Mouse (Mus musculus) ES-E14 (cell line): ENCODE results near the gene Malrd1. TPM values are rescaled to one million over a fixed set of nuclear protein-coding genes. Genes with fewer than 3 reads are reported as not detected.

Experiments
- DNase-seq: peaks from one replicate; pipeline ENCODE4 v3.0.0-alpha.2; 2013; ENCODE audit warnings: low read depth, low spot score
- H3K27ac ChIP-seq: 2 replicates; pipeline ENCODE4 v1.5.1; 2012; ENCODE audit warnings: low read depth, mild to moderate bottlenecking, low read length, moderate library complexity, mixed read lengths; ENCODE audit not compliant: poor library complexity, insufficient read depth, severe bottlenecking
- H3K36me3 ChIP-seq: 2 replicates; pipeline ENCODE4 v1.6.1; 2012; ENCODE audit warnings: mild to moderate bottlenecking, low read length, moderate library complexity, mixed read lengths; ENCODE audit not compliant: control insufficient read depth, poor library complexity, insufficient read depth, severe bottlenecking
- H3K4me1 ChIP-seq, 2 experiments: fragments of 150-350 bp in 1 of 2; sonication (generic) in 1 of 2; 2 replicates each; pipeline ENCODE4 v1.6.1; 2012; ENCODE audit warnings: low read length in 2 of 2, mild to moderate bottlenecking in 1 of 2, mixed read lengths in 1 of 2; ENCODE audit not compliant: control insufficient read depth in 2 of 2, insufficient read depth in 2 of 2, poor library complexity in 1 of 2
- H3K4me3 ChIP-seq, 2 experiments: fragments of 150-350 bp in 1 of 2; sonication (generic) in 1 of 2; 2 replicates each; pipeline ENCODE4 v1.5.1; 2012; ENCODE audit warnings: low read length in 2 of 2, low read depth in 1 of 2, mild to moderate bottlenecking in 1 of 2, mixed read lengths in 1 of 2; ENCODE audit not compliant: insufficient read depth in 1 of 2, poor library complexity in 1 of 2, severe bottlenecking in 1 of 2
- H3K9ac ChIP-seq: 2 replicates; pipeline ENCODE4 v1.6.1; 2012; ENCODE audit warnings: low read depth, mild to moderate bottlenecking, low read length, mixed read lengths; ENCODE audit not compliant: poor library complexity, insufficient read depth, severe bottlenecking
- H3K9me3 ChIP-seq: fragments of 150-350 bp; sonication (generic); 2 replicates; pipeline ENCODE4 v1.6.1; 2012; ENCODE audit warnings: low read depth, mild to moderate bottlenecking, low read length; ENCODE audit not compliant: control insufficient read depth, insufficient read depth
- CHD2 ChIP-seq: IDR thresholded peaks from 2 replicates; pipeline ENCODE4 v1.6.1; 2014; ENCODE audit warnings: mild to moderate bottlenecking, low read depth, low read length, inconsistent platforms
- HCFC1 ChIP-seq: IDR thresholded peaks from 2 replicates; pipeline ENCODE4 v1.6.1; 2012; ENCODE audit warnings: low read length, inconsistent platforms, borderline replicate concordance; ENCODE audit not compliant: insufficient read depth
- MAFK ChIP-seq: IDR thresholded peaks from 2 replicates; pipeline ENCODE4 v1.6.1; 2014; ENCODE audit warnings: mild to moderate bottlenecking, low read depth, low read length, inconsistent platforms; ENCODE audit not compliant: insufficient read depth
- ZC3H11A ChIP-seq: IDR thresholded peaks from 2 replicates; pipeline ENCODE4 v1.6.1; 2012; ENCODE audit warnings: low read depth, mild to moderate bottlenecking, inconsistent platforms, low read length, borderline replicate concordance
- ZNF384 ChIP-seq: IDR thresholded peaks from 2 replicates; pipeline ENCODE4 v1.6.1; 2012; ENCODE audit warnings: low read depth, low read length, inconsistent platforms
- in situ Hi-C, 2 experiments: fragments of 600-800 bp; cut with MboI; formaldehyde crosslinking; loops; one replicate each; pipeline ENCODE4 v1.15.1; 2025; ENCODE audit warnings: low sequenced_read_pairs in 2 of 2, inconsistent platforms in 1 of 2; ENCODE audit not compliant: unreplicated experiment in 2 of 2
- total RNA-seq: library from RNA; depleted of rRNA; stranded (reverse); fragments of 300-350 nt; gene quantifications from 2 replicates; pipeline ENCODE4 v1.2.3, GENCODE M21; 2012; rRNA removed

The Malrd1 gene
- total RNA-seq: 0.05 and 0.09 TPM in 2 replicates

DNA sequence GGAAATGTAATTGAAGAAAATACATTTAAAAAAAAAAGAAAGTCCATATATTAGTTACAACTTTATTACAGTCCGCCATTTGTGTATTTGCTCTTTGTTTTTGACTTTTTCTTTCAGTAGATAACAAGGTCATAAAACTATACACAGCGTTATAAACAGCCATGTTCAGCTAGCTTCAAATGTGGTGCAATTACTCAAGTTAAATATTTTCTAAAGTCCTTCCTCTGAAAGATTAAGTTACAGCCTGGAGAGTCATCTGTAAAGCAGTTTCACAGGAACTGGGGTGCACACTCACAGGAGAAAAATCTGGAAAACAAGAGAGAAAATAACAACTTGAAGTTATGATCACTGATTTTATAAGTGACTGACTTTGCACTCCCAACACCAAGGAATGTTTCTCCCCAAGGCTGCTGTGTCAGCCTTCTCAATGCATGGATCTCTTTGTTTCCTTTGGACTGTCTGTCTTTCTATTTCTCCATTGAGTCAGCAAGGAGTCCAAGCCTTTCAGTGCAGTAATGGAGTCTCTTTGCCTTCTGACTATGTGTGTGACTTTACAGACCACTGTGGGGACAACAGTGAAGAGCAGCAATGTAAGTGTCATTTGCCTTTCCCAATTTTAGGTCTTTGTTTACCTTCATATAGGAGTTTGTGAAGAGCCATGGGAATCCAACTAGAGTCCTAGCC, at the start of gene Malrd1:
Gene Malrd1, plus strand, starts transcription at position 239 of the 684 bp plus-strand sequence.
- DNase-seq: no peak
- in situ Hi-C loops: no loop called here

DNA sequence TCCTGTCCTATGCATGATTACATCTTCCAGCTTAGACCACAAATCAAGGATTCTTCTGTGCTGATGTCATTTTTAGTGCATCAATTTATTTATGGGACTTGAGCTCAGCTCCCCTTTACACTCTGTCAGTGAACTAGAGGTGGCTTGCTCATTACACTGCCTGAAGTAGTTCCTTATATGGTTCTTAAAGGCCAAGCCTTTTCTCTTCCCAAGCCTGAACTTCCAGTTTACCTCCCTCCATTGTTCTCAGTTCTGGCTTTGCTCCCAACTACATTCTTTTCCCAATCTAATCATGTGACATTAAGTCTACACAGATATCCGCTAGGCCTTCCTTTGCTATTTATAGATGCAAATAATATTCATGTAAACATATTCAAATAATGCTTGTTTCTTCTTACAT, 12.4 kb downstream of the Malrd1 start:
- Histone ChIP-seq H3K27ac (no peak overlapping the region), H3K4me3 (no peak overlapping the region), H3K36me3 (no peaks in the 10 kb centered on the region), H3K9ac (no peak overlapping the region), H3K9me3 (no peaks in the 10 kb centered on the region), H3K4me1 (no peaks in the 10 kb centered on the region)
- no peak for TF ChIP-seq ZNF384
- TF ChIP-seq HCFC1: no peak
- no peak for TF ChIP-seq MAFK
- TF ChIP-seq CHD2: no peak
- no peak for TF ChIP-seq ZC3H11A
- in situ Hi-C loops: no loop called here
- DNase-seq: no peak

More for the DNA sequence above, at the start of gene Malrd1:
- no peaks in the 10 kb centered on the region for H3K36me3 ChIP-seq
- H3K4me1 ChIP-seq: no peaks in the 10 kb centered on the region
- H3K9ac ChIP-seq: no peak within 1 kb of the TSS
- H3K27ac ChIP-seq: no peak within 1 kb of the TSS
- TF ChIP-seq HCFC1 (no peak), CHD2 (no peak), ZC3H11A (no peak), MAFK (no peak)
- no peaks in the 10 kb centered on the region for H3K9me3 ChIP-seq
- no peak within 1 kb of the TSS for H3K4me3 ChIP-seq

DNA sequence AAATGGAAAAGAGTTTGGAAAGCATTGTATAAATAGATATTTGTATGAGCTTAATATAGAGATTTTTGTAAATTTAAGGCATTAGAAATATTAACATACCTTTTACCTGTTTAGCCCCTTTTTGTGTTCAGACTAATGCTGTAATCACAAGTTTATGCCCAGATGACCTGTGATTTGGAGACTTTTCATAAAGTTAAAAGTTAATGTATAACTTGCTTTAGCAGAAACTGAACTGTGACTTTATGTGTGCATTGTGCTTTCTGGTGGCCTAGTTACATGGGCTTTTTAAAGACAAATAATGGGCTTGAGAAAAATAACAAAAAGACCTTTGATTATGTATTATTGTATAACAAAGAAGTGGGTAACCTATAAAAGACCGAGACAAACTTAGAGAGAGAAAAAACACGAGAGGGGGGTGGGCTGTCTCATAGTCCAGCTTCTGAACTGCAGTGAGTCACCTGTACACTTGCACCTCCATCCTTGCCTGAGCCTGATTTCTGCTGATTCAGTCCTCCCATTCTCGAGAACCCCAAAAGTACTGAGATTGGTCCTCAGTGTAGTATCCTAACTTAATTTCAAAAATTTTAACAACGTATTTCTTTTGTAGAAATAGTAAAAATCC, 87.2 kb downstream of the Malrd1 start:
- H3K9ac ChIP-seq: no peak overlapping the region
- no peaks in the 10 kb centered on the region for H3K4me1 ChIP-seq
- H3K27ac ChIP-seq: no peak overlapping the region
- DNase-seq: no peak
- in situ Hi-C loops: no loop called here
- no peaks in the 10 kb centered on the region for H3K36me3 ChIP-seq
- H3K4me3 ChIP-seq: no peak overlapping the region
- TF ChIP-seq HCFC1 (no peak), CHD2 (no peak), ZNF384 (no peak), ZC3H11A (no peak), MAFK (no peak)
- H3K9me3 ChIP-seq: no peaks in the 10 kb centered on the region

DNA sequence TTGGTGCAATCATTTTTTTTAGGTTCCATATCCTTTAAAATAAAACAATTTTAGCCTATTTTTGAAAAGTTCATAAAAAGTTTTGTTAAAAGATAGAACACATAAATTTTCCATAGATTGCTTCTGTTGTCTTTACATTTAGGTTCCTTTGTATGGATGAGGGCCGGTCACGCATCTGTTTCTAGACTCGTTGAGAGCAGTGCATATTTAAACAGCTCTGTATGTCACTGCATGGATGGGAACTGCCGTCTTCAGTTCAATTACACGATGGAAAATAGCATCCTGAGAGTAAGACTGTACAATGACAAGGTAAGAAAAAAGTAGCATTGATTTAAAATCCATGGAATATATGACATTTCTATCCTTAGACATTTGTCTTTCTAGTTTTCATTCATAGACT, 87.7 kb downstream of the Malrd1 start:
- Histone ChIP-seq H3K4me1 (no peaks in the 10 kb centered on the region), H3K9me3 (no peaks in the 10 kb centered on the region), H3K27ac (no peak overlapping the region), H3K9ac (no peak overlapping the region), H3K36me3 (no peaks in the 10 kb centered on the region), H3K4me3 (no peak overlapping the region)
- no peak for DNase-seq
- in situ Hi-C loops: no loop called here
- TF ChIP-seq ZC3H11A (no peak), HCFC1 (no peak), CHD2 (no peak), MAFK (no peak), ZNF384 (no peak)

DNA sequence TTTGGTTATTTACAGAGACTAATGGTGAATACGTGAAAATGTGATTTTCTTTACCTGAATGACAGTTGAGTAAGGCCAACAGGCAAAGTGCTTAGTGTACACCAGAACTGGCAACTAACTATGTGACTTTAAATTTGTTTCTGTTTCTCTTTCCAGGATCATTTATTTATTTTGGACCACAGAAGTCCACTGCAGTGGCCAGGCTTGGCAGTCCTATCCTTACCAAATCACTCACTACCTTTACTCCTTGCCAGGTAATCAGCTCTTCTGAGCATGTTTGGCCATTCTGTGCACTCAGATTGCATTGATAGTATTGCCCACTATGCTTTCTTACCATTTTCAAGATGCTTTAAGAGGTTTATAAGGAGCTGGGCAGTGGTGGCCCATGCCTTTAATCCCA, 109.5 kb downstream of the Malrd1 start:
- no peak for TF ChIP-seq ZNF384
- no peak for TF ChIP-seq HCFC1
- no peak overlapping the region for H3K9ac ChIP-seq
- H3K27ac ChIP-seq: no peak overlapping the region
- no peaks in the 10 kb centered on the region for H3K4me1 ChIP-seq
- in situ Hi-C loops: no loop called here
- no peak for DNase-seq
- H3K4me3 ChIP-seq: no peak overlapping the region
- no peaks in the 10 kb centered on the region for H3K36me3 ChIP-seq
- no peaks in the 10 kb centered on the region for H3K9me3 ChIP-seq
